Mouse (Mus musculus): ENCODE measurements around the gene Auts2.

The Auts2 gene

GRCm38 (mm10) chr5:132324246-132324883 lies 218.8 kb downstream of the Auts2 start:
- DNase-seq (ENCODE audit: low spot score in 2 of 2) = no peak

- DNase-seq (ENCODE audit: low spot score in 2 of 2) = no peak
Measured at GRCm38 (mm10) chr5:132323608-132324007, 219.5 kb downstream of the Auts2 start.

DNA sequence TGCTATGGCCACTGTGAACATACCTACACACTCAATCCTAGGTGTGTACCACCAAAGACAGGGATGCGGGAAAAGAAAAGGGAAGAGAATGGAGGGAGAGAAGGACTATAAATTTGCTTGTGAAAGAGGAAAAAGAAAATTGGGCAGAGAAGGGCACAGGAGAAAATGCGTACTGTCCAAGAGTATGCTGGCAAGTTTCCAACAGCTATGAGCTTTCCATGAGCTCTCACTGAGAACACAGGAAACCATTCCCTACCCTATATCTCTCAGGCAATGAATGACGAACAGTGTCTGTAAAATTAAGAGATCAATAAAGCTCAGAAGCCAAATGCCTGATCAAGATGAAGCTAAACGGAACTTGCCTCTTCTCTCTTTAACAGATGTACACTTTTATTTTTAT lies 220.2 kb downstream of the Auts2 start:
- no peak for DNase-seq (ENCODE audit: low spot score in 2 of 2)

- DNase-seq (ENCODE audit: low spot score in 2 of 2) = no peak
Measured at GRCm38 (mm10) chr5:132318026-132318765, 224.9 kb downstream of the Auts2 start.

DNA sequence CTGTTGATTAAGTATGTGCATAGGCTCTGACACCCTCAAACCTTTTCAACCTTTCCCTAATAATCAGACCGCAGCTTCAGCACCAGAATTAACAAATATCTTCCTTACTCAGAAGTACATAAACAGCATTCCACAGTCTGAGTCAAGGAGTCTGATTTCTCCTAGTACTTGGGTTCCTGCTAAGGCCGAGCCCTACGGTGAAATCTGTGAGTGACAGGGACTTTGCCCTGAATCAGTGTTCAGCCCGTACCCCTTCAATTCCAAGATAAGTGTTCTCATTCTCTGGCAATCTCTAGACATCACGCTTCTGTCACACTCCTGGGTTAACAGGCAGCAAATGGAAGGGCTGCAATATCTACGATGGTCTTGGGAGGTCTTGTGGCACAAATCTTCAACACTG lies 226.2 kb downstream of the Auts2 start:
- no peak for DNase-seq (ENCODE audit: low spot score in 2 of 2)

DNA sequence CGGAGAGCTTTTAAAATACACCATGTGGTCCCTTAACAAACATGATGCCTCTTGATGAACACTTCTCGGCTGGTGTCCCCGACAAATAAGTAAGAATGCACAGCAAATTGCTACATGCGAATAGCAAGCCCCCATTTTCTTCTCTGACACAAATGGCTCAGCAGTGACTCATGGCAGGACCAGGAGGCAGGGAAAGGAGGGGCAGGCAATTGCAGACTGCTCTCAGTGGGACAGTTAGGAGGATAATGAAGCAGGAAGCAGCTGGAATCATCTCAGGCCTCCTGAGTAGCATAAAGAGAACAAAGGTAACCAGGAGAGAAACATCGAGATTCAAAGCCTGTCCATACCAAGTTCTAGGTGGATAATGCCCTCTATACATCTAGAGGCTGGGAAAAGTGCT lies 228.8 kb downstream of the Auts2 start:
- DNase-seq (ENCODE audit: low spot score in 2 of 2) = no peak

- DNase-seq (ENCODE audit: low spot score in 2 of 2) = no peak
Measured at GRCm38 (mm10) chr5:132307000-132307399, 236.1 kb downstream of the Auts2 start.

DNA sequence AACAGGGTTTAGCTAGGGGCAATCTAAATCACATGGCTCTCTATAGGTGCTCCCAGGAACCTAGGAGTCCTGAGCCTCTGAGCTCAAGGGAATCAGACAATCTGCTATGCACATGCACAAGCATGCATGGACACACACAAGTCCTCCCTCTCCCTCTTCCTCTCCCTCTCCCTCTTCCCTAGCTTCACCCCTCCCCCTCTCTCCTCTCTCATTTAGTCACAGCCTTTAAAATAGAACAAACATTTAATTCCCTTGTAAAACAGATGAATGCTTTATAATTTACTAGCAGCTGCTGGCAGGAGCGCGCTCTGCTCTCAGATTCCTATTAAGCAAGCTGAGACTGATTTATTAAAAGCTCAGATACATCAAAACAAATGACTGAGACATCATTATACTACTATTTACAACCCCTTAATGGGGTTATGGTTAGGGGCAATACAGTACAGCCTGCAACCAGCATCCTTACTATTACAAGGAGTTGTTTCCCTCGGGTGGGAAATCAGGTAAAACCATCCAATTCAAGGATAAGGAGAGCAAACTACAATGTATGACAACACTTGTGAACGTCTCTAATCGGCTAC lies 237.7 kb downstream of the Auts2 start:
- no peak for DNase-seq (ENCODE audit: low spot score in 2 of 2)

DNA sequence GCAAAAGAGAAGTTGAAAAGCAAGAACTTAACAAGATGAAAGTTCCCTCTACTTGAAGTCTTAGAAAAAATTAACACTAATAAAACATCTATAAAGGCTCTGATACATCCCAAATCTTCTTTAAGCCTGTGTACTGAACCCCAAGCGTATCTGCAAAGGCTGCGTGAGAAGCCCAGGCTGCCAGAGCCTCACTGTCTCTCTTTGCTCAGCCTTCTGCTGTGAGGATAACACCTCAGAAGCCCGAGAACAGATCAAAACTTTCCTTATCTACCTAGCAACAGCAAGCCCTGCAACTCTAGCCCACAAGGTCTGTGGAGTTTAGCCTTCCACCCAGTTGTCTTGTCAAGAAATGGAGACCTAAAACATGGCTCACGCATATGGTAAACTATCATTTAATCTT lies 240.4 kb downstream of the Auts2 start:
- DNase-seq (ENCODE audit: low spot score in 2 of 2) = no peak

- no peak for DNase-seq (ENCODE audit: low spot score in 2 of 2)
Measured at GRCm38 (mm10) chr5:132300794-132301193, 242.3 kb downstream of the Auts2 start.

- no peak for DNase-seq (ENCODE audit: low spot score in 2 of 2)
Measured at GRCm38 (mm10) chr5:132299716-132300115, 243.4 kb downstream of the Auts2 start.

DNA sequence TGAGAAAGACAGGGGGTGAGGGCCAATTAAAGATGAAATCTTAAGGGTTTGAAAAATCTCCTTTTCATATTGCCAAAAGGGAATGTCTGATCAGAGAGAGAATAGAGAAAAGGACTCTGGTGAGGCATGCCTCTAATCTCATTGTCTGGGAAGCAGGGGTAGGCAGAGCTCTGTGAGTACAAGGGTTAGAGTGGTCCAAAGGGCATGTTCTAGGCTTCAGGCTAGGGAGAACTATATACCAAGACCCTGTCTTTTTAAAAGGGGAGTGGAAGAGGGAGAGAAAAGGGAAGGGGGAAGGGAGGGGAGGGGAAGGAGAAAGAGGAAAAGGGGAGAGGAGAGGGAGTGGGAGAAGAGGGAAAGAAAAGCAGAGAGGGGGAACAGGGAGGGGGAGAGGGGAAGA lies 244.1 kb downstream of the Auts2 start:
- no peak for DNase-seq (ENCODE audit: low spot score in 2 of 2)

GRCm38 (mm10) chr5:132297309-132297708 lies 245.8 kb downstream of the Auts2 start:
- DNase-seq (ENCODE audit: low spot score in 2 of 2) = no peak

- no peak for DNase-seq (ENCODE audit: low spot score in 2 of 2)
Measured at GRCm38 (mm10) chr5:132294469-132294868, 248.7 kb downstream of the Auts2 start.

GRCm38 (mm10) chr5:132292932-132293331 lies 250.2 kb downstream of the Auts2 start:
- no peak for DNase-seq (ENCODE audit: low spot score in 2 of 2)

GRCm38 (mm10) chr5:132290606-132291535 lies 252.3 kb downstream of the Auts2 start:
- DNase-seq (ENCODE audit: low spot score in 2 of 2) = no peak

DNA sequence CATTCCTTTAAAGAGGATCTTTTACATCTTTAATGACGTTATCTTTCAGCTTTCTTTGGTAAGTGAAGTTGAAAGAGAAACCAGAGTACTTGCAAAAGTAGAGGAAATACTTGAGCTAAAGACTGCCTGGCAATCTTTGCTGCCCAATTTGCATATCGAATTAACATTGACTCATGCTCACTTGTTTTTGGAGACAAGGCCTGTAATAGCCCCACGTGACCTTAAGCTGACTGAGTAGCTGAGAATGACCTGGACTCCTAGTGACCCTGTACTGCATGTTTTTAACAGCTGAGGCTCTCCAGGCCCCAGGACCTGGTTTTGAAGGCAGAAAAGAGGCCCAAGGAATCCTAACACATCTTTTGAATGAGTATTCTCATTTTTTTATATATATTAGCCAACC lies 259.4 kb downstream of the Auts2 start:
- DNase-seq (ENCODE audit: low spot score in 2 of 2) = no peak

- no peak for DNase-seq (ENCODE audit: low spot score in 2 of 2)
Measured at GRCm38 (mm10) chr5:132274098-132274898, 268.8 kb downstream of the Auts2 start.

DNA sequence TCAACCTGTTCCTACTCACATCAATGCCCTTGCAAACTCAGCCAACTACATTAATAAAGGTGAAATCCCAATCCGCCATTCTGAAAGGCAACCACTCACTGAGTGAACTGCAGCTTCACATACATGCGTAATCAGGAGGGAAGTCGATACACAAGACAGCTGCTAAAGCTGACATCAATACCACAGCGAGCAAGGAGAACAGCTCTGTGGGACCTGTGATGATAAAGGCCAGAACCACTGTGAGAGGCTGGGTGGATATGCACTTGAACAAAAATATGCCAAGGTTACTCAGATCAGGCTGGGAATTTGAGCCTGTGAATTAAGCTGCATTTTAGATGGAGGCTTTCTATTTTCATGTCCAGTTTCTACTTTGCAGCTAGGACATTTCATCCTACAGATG lies 271.0 kb downstream of the Auts2 start:
- DNase-seq (ENCODE audit: low spot score in 2 of 2) = no peak

GRCm38 (mm10) chr5:132270896-132271295 lies 272.2 kb downstream of the Auts2 start:
- DNase-seq (ENCODE audit: low spot score in 2 of 2) = no peak

DNA sequence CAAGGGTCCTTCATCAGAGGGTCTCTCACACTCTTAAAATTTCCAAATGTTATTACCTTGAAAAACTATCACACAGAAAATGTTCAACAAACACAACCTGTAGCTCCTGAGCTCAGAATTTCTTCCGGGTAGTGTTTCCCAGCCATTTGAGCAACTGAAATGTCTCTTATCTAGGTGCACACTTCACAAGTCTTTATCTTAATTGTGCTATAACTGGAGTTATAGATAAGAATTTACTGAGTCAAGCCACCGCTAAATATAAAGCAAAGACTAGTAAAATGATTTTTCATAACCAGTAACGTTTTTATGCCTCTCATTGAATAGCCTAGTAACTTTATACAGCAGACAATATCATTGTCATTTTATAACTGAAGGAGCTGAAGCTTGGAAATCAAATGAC lies 273.1 kb downstream of the Auts2 start:
- no peak for DNase-seq (ENCODE audit: low spot score in 2 of 2)

Measured in frontal cortex, postnatal 10 days (tissue).